Mouse (Mus musculus) MEL (cell line): ENCODE results near the gene Atrip. TPM values are rescaled to one million over a fixed set of nuclear protein-coding genes. Genes with fewer than 3 reads are reported as not detected.

ENCODE experiments used
- DNase-seq: peaks from one replicate; pipeline ENCODE4 v3.0.0; 2011; ENCODE audit warnings: low read depth, low spot score
- H3K27ac ChIP-seq: 2 replicates; pipeline ENCODE4 v1.5.1; 2012; ENCODE audit warnings: low read depth, mild to moderate bottlenecking, control low read depth, low read length, moderate library complexity; ENCODE audit not compliant: control insufficient read depth
- H3K27me3 ChIP-seq, 2 experiments: fragments of 150-350 bp in 1 of 2; sonication (generic) in 1 of 2; 2 replicates each; pipeline ENCODE4 v1.6.1; 2012; ENCODE audit warnings: low read length in 2 of 2, mild to moderate bottlenecking in 2 of 2, improper control_type of control experiment in 1 of 2, moderate library complexity in 1 of 2; ENCODE audit not compliant: insufficient read depth in 2 of 2, control insufficient read depth in 1 of 2
- H3K36me3 ChIP-seq, 2 experiments: 2 replicates each; pipeline ENCODE4 v1.6.1; 2012 to 2014; ENCODE audit warnings: low read length in 2 of 2, improper control_type of control experiment in 1 of 2, inconsistent platforms in 1 of 2, mild to moderate bottlenecking in 1 of 2; ENCODE audit not compliant: insufficient read depth in 2 of 2, control insufficient read depth in 1 of 2
- H3K4me1 ChIP-seq, 2 experiments: fragments of 150-350 bp in 1 of 2; sonication (generic) in 1 of 2; 2 replicates each; pipeline ENCODE4 v1.6.1; 2012; ENCODE audit warnings: low read length in 2 of 2, improper control_type of control experiment in 1 of 2, mild to moderate bottlenecking in 1 of 2; ENCODE audit not compliant: insufficient read depth in 2 of 2, control insufficient read depth in 1 of 2
- H3K4me3 ChIP-seq, 2 experiments: fragments of 150-350 bp in 1 of 2; sonication (generic) in 1 of 2; 2 replicates each; pipeline ENCODE4 v1.5.1; 2012; ENCODE audit warnings: low read depth in 2 of 2, low read length in 2 of 2, mild to moderate bottlenecking in 2 of 2, moderate library complexity in 2 of 2, control low read depth in 1 of 2, improper control_type of control experiment in 1 of 2; ENCODE audit not compliant: control insufficient read depth in 1 of 2, insufficient read depth in 1 of 2
- H3K79me2 ChIP-seq: 2 replicates; pipeline ENCODE4 v1.6.1; 2012; ENCODE audit warnings: mild to moderate bottlenecking, low read length, moderate library complexity; ENCODE audit not compliant: control insufficient read depth, poor library complexity, insufficient read depth
- H3K9ac ChIP-seq: 2 replicates; pipeline ENCODE4 v1.6.1; 2012; ENCODE audit warnings: low read depth, mild to moderate bottlenecking, control low read depth, low read length, moderate library complexity; ENCODE audit not compliant: control insufficient read depth, poor library complexity, severe bottlenecking
- H3K9me3 ChIP-seq: fragments of 150-350 bp; sonication (generic); replicated peaks from 2 replicates; pipeline ENCODE4 v1.6.1; 2012; ENCODE audit warnings: mild to moderate bottlenecking, low read length, improper control_type of control experiment, moderate library complexity; ENCODE audit not compliant: insufficient read depth
- CHD1 ChIP-seq: IDR thresholded peaks from 2 replicates; pipeline ENCODE4 v1.6.1; 2012; ENCODE audit warnings: low read depth, mild to moderate bottlenecking, inconsistent platforms, low read length, improper control_type of control experiment
- CHD2 ChIP-seq: IDR thresholded peaks from 2 replicates; pipeline ENCODE4 v1.6.1; 2011; ENCODE audit warnings: low read length, improper control_type of control experiment
- CTCF ChIP-seq, 3 experiments: IDR thresholded peaks in 2 of 3; conservative IDR thresholded peaks in 1 of 3; 2 replicates each; pipeline ENCODE4 v1.5.1; 2011 to 2012; ENCODE audit warnings: low read length in 3 of 3, low read depth in 2 of 3, mild to moderate bottlenecking in 2 of 3, improper control_type of control experiment in 1 of 3, inconsistent platforms in 1 of 3, mixed read lengths in 1 of 3, moderate library complexity in 1 of 3; ENCODE audit not compliant: control insufficient read depth in 1 of 3, insufficient read depth in 1 of 3, poor library complexity in 1 of 3, severe bottlenecking in 1 of 3
- ELF1 ChIP-seq: IDR thresholded peaks from 2 replicates; pipeline ENCODE4 v1.6.1; 2014; ENCODE audit warnings: low read depth, mild to moderate bottlenecking, inconsistent platforms, low read length, improper control_type of control experiment, moderate library complexity
- EP300 ChIP-seq, 2 experiments: IDR thresholded peaks; 2 replicates each; pipeline ENCODE4 v1.6.1; 2011; ENCODE audit warnings: improper control_type of control experiment in 2 of 2, low read length in 2 of 2, low read depth in 1 of 2, mild to moderate bottlenecking in 1 of 2
- ETS1 ChIP-seq: IDR thresholded peaks from 2 replicates; pipeline ENCODE4 v1.6.1; 2012; ENCODE audit warnings: low read depth, mild to moderate bottlenecking, inconsistent platforms, low read length, improper control_type of control experiment, moderate library complexity
- GABPA ChIP-seq: IDR thresholded peaks from 2 replicates; pipeline ENCODE4 v1.6.1; 2012; ENCODE audit warnings: low read depth, mild to moderate bottlenecking, inconsistent platforms, low read length, improper control_type of control experiment, moderate library complexity
- HCFC1 ChIP-seq: IDR thresholded peaks from 2 replicates; pipeline ENCODE4 v1.6.1; 2012; ENCODE audit warnings: low read depth, mild to moderate bottlenecking, inconsistent platforms, low read length, improper control_type of control experiment, moderate library complexity
- MAFK ChIP-seq: IDR thresholded peaks from 2 replicates; pipeline ENCODE4 v1.6.1; 2011; ENCODE audit warnings: low read depth, mild to moderate bottlenecking, low read length, improper control_type of control experiment, borderline replicate concordance
- MAX ChIP-seq: IDR thresholded peaks from 2 replicates; pipeline ENCODE4 v1.6.1; 2011; ENCODE audit warnings: low read length, improper control_type of control experiment
- MXI1 ChIP-seq: IDR thresholded peaks from 2 replicates; pipeline ENCODE4 v1.6.1; 2011; ENCODE audit warnings: mild to moderate bottlenecking, low read depth, low read length, improper control_type of control experiment
- NELFE ChIP-seq: IDR thresholded peaks from 2 replicates; pipeline ENCODE4 v1.6.1; 2011; ENCODE audit warnings: low read depth, low read length, improper control_type of control experiment
- NRF1 ChIP-seq: IDR thresholded peaks from 2 replicates; pipeline ENCODE4 v1.6.1; 2014; ENCODE audit warnings: low read depth, mild to moderate bottlenecking, inconsistent platforms, low read length, improper control_type of control experiment, moderate library complexity; ENCODE audit not compliant: poor library complexity, insufficient read depth, severe bottlenecking
- POLR2A ChIP-seq, 2 experiments: IDR thresholded peaks; 2 replicates each; pipeline ENCODE4 v1.6.1; 2011 to 2012; ENCODE audit warnings: low read length in 2 of 2, mild to moderate bottlenecking in 2 of 2, control low read depth in 1 of 2, improper control_type of control experiment in 1 of 2, low read depth in 1 of 2, moderate library complexity in 1 of 2; ENCODE audit not compliant: control insufficient read depth in 1 of 2, insufficient read depth in 1 of 2, poor library complexity in 1 of 2
- POLR2AphosphoS5 ChIP-seq: IDR thresholded peaks from 2 replicates; pipeline ENCODE4 v1.6.1; 2012; ENCODE audit warnings: low read depth, borderline replicate concordance, mild to moderate bottlenecking, inconsistent platforms, low read length, moderate library complexity, mixed read lengths
- RAD21 ChIP-seq: IDR thresholded peaks from 2 replicates; pipeline ENCODE4 v1.6.1; 2011; ENCODE audit warnings: mild to moderate bottlenecking, low read depth, low read length, improper control_type of control experiment
- TAL1 ChIP-seq: IDR thresholded peaks from 2 replicates; pipeline ENCODE4 v1.6.1; 2012; ENCODE audit warnings: mild to moderate bottlenecking, inconsistent platforms, low read length, moderate library complexity, mixed read lengths
- UBTF ChIP-seq: IDR thresholded peaks from 2 replicates; pipeline ENCODE4 v1.6.1; 2012; ENCODE audit warnings: low read depth, mild to moderate bottlenecking, inconsistent platforms, low read length, improper control_type of control experiment, moderate library complexity, borderline replicate concordance; ENCODE audit not compliant: insufficient read depth
- USF2 ChIP-seq, 2 experiments: IDR thresholded peaks; 2 replicates each; pipeline ENCODE4 v1.6.1; 2011 to 2012; ENCODE audit warnings: improper control_type of control experiment in 2 of 2, low read length in 2 of 2, borderline replicate concordance in 1 of 2, inconsistent platforms in 1 of 2, low read depth in 1 of 2, mild to moderate bottlenecking in 1 of 2; ENCODE audit not compliant: insufficient read depth in 1 of 2
- ZNF384 ChIP-seq: IDR thresholded peaks from 2 replicates; pipeline ENCODE4 v1.6.1; 2012; ENCODE audit warnings: low read depth, mild to moderate bottlenecking, inconsistent platforms, low read length, improper control_type of control experiment
- polyA plus RNA-seq, 2 experiments: library from polyadenylated mRNA; stranded (reverse) in 1 of 2; unstranded in 1 of 2; fragments of >175 nt in 1 of 2; fragments of >200 nt in 1 of 2; gene quantifications; 2 replicates each; pipeline versions ENCODE4 v1.2.1 to v1.2.4; 2012; ENCODE audit warnings: low replicate concordance in 2 of 2, low read depth in 1 of 2; ENCODE audit not compliant: insufficient read length in 2 of 2, insufficient read depth in 1 of 2, missing spikeins in 1 of 2
- total RNA-seq: library from RNA; depleted of rRNA; stranded (reverse); fragments of 300-350 nt; gene quantifications from 2 replicates; pipeline ENCODE4 v1.2.3, GENCODE M21; 2012

Gene Atrip
- total and polyA plus RNA-seq, 3 experiments: 18.4 to 35.3 TPM; not detected in 1

- H3K9ac ChIP-seq: no peak overlapping the region
- peaks cover 0 to 4% of the 10 kb centered on the region in 2 experiments; a peak in 1 of 4 replicates for H3K4me1 ChIP-seq
- no peak for DNase-seq
- no peaks in the 10 kb centered on the region for H3K27me3 ChIP-seq
- H3K27ac ChIP-seq: no peak overlapping the region
- no peak overlapping the region for H3K4me3 ChIP-seq
- no peaks in the 10 kb centered on the region for H3K9me3 ChIP-seq
- H3K79me2 ChIP-seq: peaks cover 2% of the 10 kb centered on the region; the same call in 1 of the 2 replicates
- peaks cover 0 to 2% of the 10 kb centered on the region in 2 experiments; a peak in 2 of 4 replicates for H3K36me3 ChIP-seq
- TF ChIP-seq TAL1 (no peak), EP300 (IDR thresholded peaks at IDR 0.05; ENCODE audit: low read depth in 1 of 2, low read length in 2 of 2) (no peak), CTCF (IDR thresholded peaks at IDR 0.05 in 2 of 3, conservative IDR thresholded peaks at IDR 0.05 in 1 of 3; ENCODE audit: control insufficient read depth in 1 of 3, insufficient read depth in 1 of 3, low read depth in 2 of 3, low read length in 3 of 3, poor library complexity in 1 of 3, severe bottlenecking in 1 of 3) (no peak)
Observed at GRCm38 (mm10) chr9:109041351-109041750, 32.6 kb downstream of the Atrip start.

DNA sequence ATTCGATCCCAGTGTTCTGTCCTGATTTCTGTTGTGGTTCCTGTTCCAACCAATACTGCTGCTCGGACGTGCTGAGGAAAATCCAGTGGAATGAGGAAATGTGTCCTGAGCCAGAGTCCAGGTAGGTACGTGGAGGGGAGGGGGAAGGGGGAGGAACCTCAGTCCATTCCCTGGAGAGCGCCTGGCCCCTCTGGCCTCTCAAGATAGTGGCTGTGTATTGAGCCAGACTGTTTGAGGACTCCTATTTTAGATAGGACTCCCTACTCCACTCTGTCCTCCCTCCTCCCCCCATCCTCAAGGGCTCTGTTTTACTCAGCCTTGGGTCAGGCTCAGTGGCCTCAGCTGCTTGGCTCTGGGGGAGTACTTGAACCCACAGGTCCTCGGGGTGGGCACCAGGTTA is 33.0 kb downstream of the Atrip start:
- Histone ChIP-seq H3K4me3 (no peak overlapping the region), H3K9ac (no peak overlapping the region)
- TF ChIP-seq POLR2AphosphoS5: no peak
- TF ChIP-seq CHD2: no peak
- TF ChIP-seq RAD21: no peak
- no peak for TF ChIP-seq POLR2A (IDR thresholded peaks at IDR 0.05; ENCODE audit: control insufficient read depth in 1 of 2, insufficient read depth in 1 of 2, low read depth in 1 of 2, low read length in 2 of 2, poor library complexity in 1 of 2)
- TF ChIP-seq CHD1: no peak
- TF ChIP-seq UBTF: no peak
- TF ChIP-seq TAL1: no peak
- no peak for TF ChIP-seq ELF1
- no peak for TF ChIP-seq MAFK
- TF ChIP-seq, all 39 proteins: peak for 0
- DNase-seq: no peak
- H3K27me3 ChIP-seq: no peaks in the 10 kb centered on the region
- no peak overlapping the region for H3K27ac ChIP-seq
- H3K36me3 ChIP-seq: peaks cover 0 to 2% of the 10 kb centered on the region in 2 experiments; a peak in 2 of 4 replicates
- peaks cover 2% of the 10 kb centered on the region; the same call in 1 of the 2 replicates for H3K79me2 ChIP-seq
- no peaks in the 10 kb centered on the region for H3K9me3 ChIP-seq
- peaks cover 0 to 4% of the 10 kb centered on the region in 2 experiments; a peak in 1 of 4 replicates for H3K4me1 ChIP-seq

DNA sequence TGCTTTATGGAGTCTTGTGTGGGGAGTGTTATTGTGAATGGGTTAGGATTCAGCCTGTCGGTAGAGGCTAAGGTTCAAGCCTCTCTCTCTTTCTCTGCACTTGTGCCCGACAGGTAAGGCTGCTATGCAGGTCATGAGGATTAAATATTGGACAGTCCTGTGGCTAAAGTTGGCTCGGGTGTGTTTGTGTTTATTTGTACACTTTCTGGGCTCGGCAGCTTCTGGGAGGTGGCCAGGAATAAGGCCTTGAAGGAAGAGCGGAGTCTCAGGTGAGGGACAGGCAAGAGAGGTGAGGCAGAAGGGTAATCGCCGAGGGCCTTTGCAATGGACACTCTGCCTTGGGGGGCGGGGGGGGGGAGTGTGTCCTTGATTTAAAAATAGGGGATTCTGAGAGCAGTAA is 33.7 kb downstream of the Atrip start:
- no peak for DNase-seq
- no peak overlapping the region for H3K4me3 ChIP-seq
- H3K9ac ChIP-seq: no peak overlapping the region

More for the DNA sequence above, 33.7 kb downstream of the Atrip start:
- Histone ChIP-seq H3K4me1 (peaks cover 0 to 4% of the 10 kb centered on the region in 2 experiments; a peak in 1 of 4 replicates), H3K36me3 (peaks cover 0 to 2% of the 10 kb centered on the region in 2 experiments; a peak in 2 of 4 replicates)
- no peak for TF ChIP-seq USF2 (IDR thresholded peaks at IDR 0.05; ENCODE audit: borderline replicate concordance in 1 of 2, insufficient read depth in 1 of 2, low read depth in 1 of 2, low read length in 2 of 2)
- no peak for TF ChIP-seq NRF1
- no peak for TF ChIP-seq CHD2
- no peak for TF ChIP-seq TAL1
- no peak for TF ChIP-seq GABPA
- TF ChIP-seq EP300 (IDR thresholded peaks at IDR 0.05; ENCODE audit: low read depth in 1 of 2, low read length in 2 of 2): no peak
- no peak for TF ChIP-seq ZNF384
- TF ChIP-seq NELFE: no peak
- no peak for TF ChIP-seq MXI1
- no peak for TF ChIP-seq MAFK
- no peak for TF ChIP-seq HCFC1
- no peak for TF ChIP-seq MAX
- TF ChIP-seq ETS1: no peak
- TF ChIP-seq, all 39 proteins: peak for 0
- no peak overlapping the region for H3K27ac ChIP-seq
- no peaks in the 10 kb centered on the region for H3K9me3 ChIP-seq
- H3K79me2 ChIP-seq: peaks cover 2% of the 10 kb centered on the region; the same call in 1 of the 2 replicates
- H3K27me3 ChIP-seq: no peaks in the 10 kb centered on the region
